Mouse (Mus musculus) myocyte (in vitro differentiated cells): ENCODE data around the gene Adgrf4.

Experiments used
- E2F4 ChIP-seq: IDR thresholded peaks from one replicate; pipeline ENCODE4 v1.6.1; 2011; ENCODE audit warnings: mild to moderate bottlenecking, control low read depth, moderate library complexity; ENCODE audit not compliant: insufficient read depth
- MAX ChIP-seq: IDR thresholded peaks from one replicate; pipeline ENCODE4 v1.6.1; 2011; ENCODE audit warnings: low read depth, mild to moderate bottlenecking, control low read depth
- POLR2A ChIP-seq: IDR thresholded peaks from one replicate; pipeline ENCODE4 v1.6.1; 2011; ENCODE audit warnings: low read depth, mild to moderate bottlenecking, control low read depth, moderate library complexity; ENCODE audit not compliant: insufficient read length
- POLR2AphosphoS2 ChIP-seq: IDR thresholded peaks from one replicate; pipeline ENCODE4 v1.6.1; 2011; ENCODE audit warnings: low read depth, control low read depth; ENCODE audit not compliant: insufficient read length
- SRF ChIP-seq: IDR thresholded peaks from one replicate; pipeline ENCODE4 v1.6.1; 2011; ENCODE audit warnings: low read depth; ENCODE audit not compliant: control insufficient read depth, insufficient read length
- TCF12 ChIP-seq: IDR thresholded peaks from one replicate; pipeline ENCODE4 v1.6.1; 2011; ENCODE audit warnings: mild to moderate bottlenecking, control low read depth; ENCODE audit not compliant: poor library complexity, insufficient read depth, severe bottlenecking
- USF1 ChIP-seq: IDR thresholded peaks from one replicate; pipeline ENCODE4 v1.6.1; 2011; ENCODE audit warnings: low read depth, mild to moderate bottlenecking, control low read depth, moderate library complexity

- TF ChIP-seq USF1 (no peak), POLR2A (no peak), POLR2AphosphoS2 (no peak), MAX (no peak), TCF12 (no peak), SRF (no peak), E2F4 (no peak)
These were observed 46.7 kb upstream of the Adgrf4 start for GRCm38 (mm10) chr17:42738794-42739193.
